Mouse (Mus musculus) kidney, adult 2 months (tissue): ENCODE results near the gene Xirp1. TPM values are rescaled to one million over a fixed set of nuclear protein-coding genes. Genes with fewer than 3 reads are reported as not detected.
A peak's percentile ranks its signal among the peaks of the same experiment; 100 is the strongest.
"Not testable (repeated sequence)": the region's sequence is repeated elsewhere in the genome, so short reads cannot be mapped to it uniquely, and the experiment has no call there.

Source experiments
- DNase-seq: peaks from one replicate; pipeline ENCODE4 v3.0.0; 2021
- H3K27ac ChIP-seq: fragments of 200-500 bp; 2 replicates; pipeline ENCODE4 v1.5.1; 2012; ENCODE audit warnings: low read depth, low read length, control low read depth, inconsistent platforms; ENCODE audit not compliant: insufficient read depth
- H3K27me3 ChIP-seq: fragments of 200-500 bp; replicated peaks from 2 replicates; pipeline ENCODE4 v1.6.1; 2012; ENCODE audit warnings: mild to moderate bottlenecking, moderate library complexity, low read length, inconsistent platforms; ENCODE audit not compliant: control insufficient read depth, insufficient read depth
- H3K36me3 ChIP-seq: fragments of 200-500 bp; 2 replicates; pipeline ENCODE4 v1.6.1; 2012; ENCODE audit warnings: mild to moderate bottlenecking, moderate library complexity, low read length, inconsistent platforms; ENCODE audit not compliant: control insufficient read depth, insufficient read depth
- H3K4me1 ChIP-seq: fragments of 200-500 bp; 2 replicates; pipeline ENCODE4 v1.6.1; 2011; ENCODE audit warnings: low read length; ENCODE audit not compliant: control insufficient read depth, insufficient read depth
- H3K4me3 ChIP-seq: fragments of 200-500 bp; 2 replicates; pipeline ENCODE4 v1.5.1; 2011; ENCODE audit warnings: mild to moderate bottlenecking, low read depth, low read length, control low read depth; ENCODE audit not compliant: insufficient read depth
- CTCF ChIP-seq: fragments of 200-500 bp; conservative IDR thresholded peaks from 2 replicates; pipeline ENCODE4 v1.5.1; 2011; ENCODE audit warnings: low read depth, mild to moderate bottlenecking, control low read depth, low read length, moderate library complexity, mixed read lengths; ENCODE audit not compliant: insufficient read depth, insufficient read length
- POLR2A ChIP-seq: fragments of 200-500 bp; IDR thresholded peaks from one replicate; pipeline ENCODE4 v1.6.1; 2011; ENCODE audit warnings: low read depth, low read length, control low read depth
- WGBS: fragments of 180-500 bp; shearing (Covaris S2); methylation state at CpG from one replicate; pipeline ENCODE4 v1.1.7; 2018; 5-methylcytosine and 5-hydroxymethylcytosine counted together
- polyA plus RNA-seq: library from polyadenylated mRNA; depleted of rRNA; stranded (reverse); fragments of >200 nt; gene quantifications from 2 replicates; pipeline ENCODE4 v1.2.3, GENCODE M21; 2012

Gene Xirp1
- polyA plus RNA-seq, 1 experiment = 0.94 TPM

GRCm38 (mm10) chr9:120016956-120017355, 6.4 kb downstream of the Xirp1 start:
- H3K27me3 ChIP-seq = no peaks in the 10 kb centered on the region
- no peak overlapping the region for H3K4me3 ChIP-seq
- H3K4me1 ChIP-seq = no peaks in the 10 kb centered on the region
- WGBS = 64% methylated on average over 10 of the region's 10 CpGs
- H3K27ac ChIP-seq = no peak overlapping the region
- no peak for TF ChIP-seq POLR2A
- no peak for TF ChIP-seq CTCF
- H3K36me3 ChIP-seq = no peaks in the 10 kb centered on the region
- peak; percentile 55 for DNase-seq

GRCm38 (mm10) chr9:120014828-120015227, 8.6 kb downstream of the Xirp1 start:
- DNase-seq = no peak
- no peaks in the 10 kb centered on the region for H3K27me3 ChIP-seq
- H3K4me3 ChIP-seq = no peak overlapping the region
- H3K27ac ChIP-seq = no peak overlapping the region
- 68% methylated on average over 6 of the region's 6 CpGs for WGBS
- H3K36me3 ChIP-seq = no peaks in the 10 kb centered on the region
- peaks cover 4% of the 10 kb centered on the region; the same call in 1 of the 2 replicates for H3K4me1 ChIP-seq
- TF ChIP-seq CTCF = no peak
- no peak for TF ChIP-seq POLR2A

- Histone ChIP-seq H3K4me1 (peaks cover 4% of the 10 kb centered on the region; the same call in 1 of the 2 replicates), H3K27ac (no peak overlapping the region), H3K27me3 (no peaks in the 10 kb centered on the region), H3K36me3 (no peaks in the 10 kb centered on the region), H3K4me3 (no peak overlapping the region)
- TF ChIP-seq CTCF (no peak), POLR2A (no peak)
- no peak for DNase-seq
- WGBS = 77% methylated on average over 11 of the region's 11 CpGs
These were observed 10.1 kb downstream of the Xirp1 start for GRCm38 (mm10) chr9:120013251-120013820.

- Histone ChIP-seq H3K36me3 (no peaks in the 10 kb centered on the region), H3K4me1 (peaks cover 4% of the 10 kb centered on the region; the same call in 1 of the 2 replicates), H3K27ac (no peak overlapping the region), H3K4me3 (no peak overlapping the region), H3K27me3 (no peaks in the 10 kb centered on the region)
- TF ChIP-seq CTCF (no peak), POLR2A (no peak)
- WGBS = 88% methylated on average over 5 of the region's 5 CpGs
- no peak for DNase-seq
These were observed 10.6 kb downstream of the Xirp1 start for GRCm38 (mm10) chr9:120012781-120013180.

GRCm38 (mm10) chr9:120012161-120012560, 11.2 kb downstream of the Xirp1 start:
- H3K27ac ChIP-seq, H3K36me3 ChIP-seq, H3K27me3 ChIP-seq, DNase-seq, H3K4me1 ChIP-seq, H3K4me3 ChIP-seq: not testable (repeated sequence)
- 87% methylated on average over 6 of the region's 6 CpGs for WGBS

GRCm38 (mm10) chr9:120011533-120011932, 11.9 kb downstream of the Xirp1 start:
- Histone ChIP-seq H3K27ac (peak overlapping the region; percentile 52; the same call in 1 of the 2 replicates), H3K4me1 (peaks cover 4% of the 10 kb centered on the region; the same call in 1 of the 2 replicates), H3K27me3 (no peaks in the 10 kb centered on the region), H3K4me3 (peak overlapping the region; percentile 31), H3K36me3 (no peaks in the 10 kb centered on the region)
- TF ChIP-seq POLR2A (no peak), CTCF (peak; percentile 79)
- WGBS = under 1% methylated on average over 10 of the region's 10 CpGs
- DNase-seq = peak; percentile 85

GRCm38 (mm10) chr9:120010781-120011511, 12.5 kb downstream of the Xirp1 start:
- TF ChIP-seq CTCF (no peak), POLR2A (no peak)
- H3K4me3 ChIP-seq = peak overlapping the region; percentile 31
- peaks cover 4% of the 10 kb centered on the region; the same call in 1 of the 2 replicates for H3K4me1 ChIP-seq
- peak; percentile 99 for DNase-seq
- H3K27me3 ChIP-seq = no peaks in the 10 kb centered on the region
- peak overlapping the region; percentile 79 for H3K27ac ChIP-seq
- WGBS = 3% methylated on average over 59 of the region's 60 CpGs
- no peaks in the 10 kb centered on the region for H3K36me3 ChIP-seq
